Mouse (Mus musculus) kidney, adult 11 months (tissue): ENCODE data around the gene Wscd1.

Source experiments
- DNase-seq: peaks from one replicate; pipeline ENCODE4 v3.0.0; 2022

The Wscd1 gene

DNA sequence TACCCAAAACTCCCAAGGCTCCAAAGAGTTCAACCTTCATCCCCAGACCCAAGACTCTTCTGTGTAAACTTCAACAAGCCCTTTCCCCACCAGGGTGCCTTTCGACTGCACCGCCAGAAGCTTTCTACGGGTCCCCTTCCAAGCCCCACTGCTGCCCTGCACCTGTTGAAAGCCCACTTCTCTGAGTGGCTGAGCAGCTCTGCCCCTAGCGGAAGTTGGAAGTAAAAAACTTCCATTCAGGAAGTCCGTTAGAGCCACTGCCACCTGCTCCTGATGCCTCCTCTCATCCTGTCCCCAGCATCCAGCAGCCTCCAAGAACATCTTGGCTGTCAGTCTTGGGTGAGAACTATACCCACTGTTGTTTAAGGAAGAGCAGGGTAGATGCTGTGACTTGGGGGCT lies at the start of gene Wscd1:
Gene Wscd1, plus strand, starts transcription at position 250 of the 400 bp plus-strand sequence.
- DNase-seq: no peak

DNA sequence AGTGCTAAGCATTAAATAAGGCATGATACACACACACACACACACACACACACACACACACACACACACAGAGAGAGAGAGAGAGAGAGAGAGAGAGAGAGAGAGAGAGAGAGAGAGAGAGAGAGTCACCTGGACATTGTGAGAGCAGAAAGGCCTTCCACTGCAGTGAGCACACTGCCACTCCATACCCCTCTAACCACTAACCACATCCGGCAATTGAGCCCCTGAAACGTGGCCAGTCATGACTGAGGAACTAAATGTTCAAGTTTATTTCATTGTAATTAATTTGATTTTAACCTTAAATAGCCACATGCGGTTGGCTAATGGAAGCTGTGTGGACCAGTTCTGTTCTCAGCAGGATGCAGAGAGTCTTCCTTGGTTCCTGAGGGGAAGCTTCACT lies 21.7 kb upstream of the Wscd1 start:
- DNase-seq: no peak

DNA sequence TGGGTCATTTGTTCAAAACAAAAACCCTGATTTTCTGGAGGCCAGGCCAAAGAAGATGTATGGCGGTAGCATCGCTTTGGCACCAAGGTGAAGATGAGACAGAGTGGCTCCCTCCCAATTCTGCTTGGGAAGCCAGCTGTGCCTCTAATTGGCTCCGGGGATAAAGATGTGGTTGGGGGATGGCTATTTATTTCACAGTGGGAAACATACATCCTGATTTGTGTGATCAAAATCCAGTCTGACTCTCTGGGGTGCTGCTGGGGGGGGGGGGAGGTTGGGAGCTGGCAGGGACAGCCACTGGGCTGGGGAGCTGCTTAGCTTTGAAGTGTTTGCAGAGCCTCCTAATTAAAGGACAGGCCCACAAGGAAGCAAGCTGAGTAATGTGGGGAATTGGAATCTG lies 20.4 kb upstream of the Wscd1 start:
- no peak for DNase-seq

DNA sequence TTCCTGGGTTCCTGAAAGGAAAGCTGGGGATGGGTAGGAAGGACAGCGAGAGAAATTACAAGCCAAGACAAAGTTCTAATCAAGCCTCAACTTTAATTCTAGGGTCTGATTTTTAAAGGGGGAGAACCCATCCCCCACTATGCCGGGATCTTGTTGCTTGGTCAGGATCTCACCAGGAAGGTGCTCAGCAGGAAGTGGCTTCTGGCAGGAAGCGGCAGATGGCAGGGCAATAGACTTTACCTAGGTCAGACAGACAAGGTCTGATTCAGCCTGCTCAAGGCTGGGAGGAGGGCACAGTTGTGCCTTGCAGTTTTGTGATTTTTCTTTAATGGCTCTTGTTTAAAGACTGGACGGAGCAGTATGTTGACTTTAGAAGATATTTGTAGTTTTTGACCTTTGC lies 15.9 kb upstream of the Wscd1 start:
- no peak for DNase-seq

DNA sequence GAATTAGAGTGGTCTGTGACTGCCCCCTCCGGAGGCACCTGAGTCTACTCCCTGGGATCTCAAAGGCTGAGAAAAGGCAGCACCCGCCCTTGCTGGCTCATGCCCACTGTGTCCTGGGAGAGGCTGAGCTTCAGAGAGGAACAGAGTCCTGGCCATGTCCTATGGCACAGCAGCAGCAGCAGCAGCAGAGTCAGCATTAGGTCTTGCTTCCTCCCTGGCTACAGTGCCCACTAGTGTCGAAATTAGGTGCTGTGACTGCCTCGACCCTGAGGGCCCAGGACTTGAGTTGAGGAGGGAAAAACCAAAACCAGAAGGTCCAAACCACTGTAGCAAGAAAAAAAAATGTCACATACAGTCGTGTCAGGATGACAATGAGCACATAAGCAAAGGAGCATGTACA lies 12.6 kb upstream of the Wscd1 start:
- no peak for DNase-seq

DNA sequence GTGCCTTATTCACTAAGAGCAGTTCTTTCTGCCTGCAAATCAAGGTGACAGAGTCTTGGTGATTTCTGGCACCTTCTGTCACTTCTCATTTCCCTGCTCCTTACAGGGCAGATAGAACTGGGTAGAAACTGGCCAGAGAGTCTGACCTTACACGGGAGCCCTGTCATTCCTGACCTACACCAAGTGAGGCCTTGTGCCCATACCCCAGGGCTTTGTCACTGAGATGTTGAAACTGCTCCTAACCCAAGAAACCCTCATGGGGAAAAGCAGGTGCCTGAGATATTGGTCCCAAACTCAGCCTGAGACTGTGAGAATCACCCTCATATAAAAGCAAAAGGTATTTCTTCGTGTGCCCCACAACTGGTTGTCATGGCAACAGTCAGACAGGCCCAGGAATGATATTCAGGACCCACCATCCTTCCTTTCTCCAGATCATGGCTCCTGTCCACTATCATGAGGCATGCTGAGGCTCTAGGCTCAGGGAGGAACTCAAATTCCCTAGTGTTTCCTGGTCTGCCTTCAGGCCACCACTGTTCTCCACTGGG lies 11.1 kb upstream of the Wscd1 start:
- DNase-seq: no peak

DNA sequence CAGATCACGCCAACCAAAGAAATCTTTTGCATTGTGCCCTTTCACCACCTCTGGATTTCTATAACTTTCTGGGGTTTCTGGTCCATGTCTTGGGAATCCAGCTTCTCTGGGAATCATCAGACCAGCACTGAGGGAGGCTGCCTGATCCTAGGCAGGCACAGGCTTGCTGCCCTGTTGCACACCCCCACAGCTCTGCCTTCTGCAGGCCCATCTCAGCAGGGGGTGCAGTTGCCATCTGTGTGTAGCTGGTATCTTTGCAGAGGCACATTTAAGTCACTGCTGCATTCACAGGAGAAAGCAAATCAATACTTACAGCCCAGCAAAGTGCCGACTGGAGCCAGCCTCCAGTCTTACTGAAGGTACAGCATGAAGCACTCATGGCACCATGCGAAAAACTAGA lies 3.8 kb upstream of the Wscd1 start:
- no peak for DNase-seq

DNA sequence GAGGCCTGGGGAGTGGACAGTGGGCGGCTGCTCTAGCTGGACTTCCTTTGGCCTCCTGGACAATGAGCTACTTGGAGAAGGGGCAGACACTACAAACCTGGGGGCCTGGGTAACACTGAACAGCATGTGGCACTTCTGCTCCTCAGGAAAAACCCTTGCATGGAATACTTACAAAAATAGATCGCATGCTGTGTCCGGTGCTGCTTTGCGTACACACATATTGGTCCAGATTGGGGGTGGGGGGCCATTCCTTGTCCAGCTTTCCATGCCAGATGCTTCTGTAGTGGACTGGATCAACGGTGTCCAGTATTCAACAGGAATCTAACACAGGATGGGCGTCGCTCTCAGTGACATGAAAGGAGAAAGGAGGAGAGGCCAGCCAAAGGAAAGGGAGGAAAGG lies 2.0 kb upstream of the Wscd1 start:
- DNase-seq: no peak

DNA sequence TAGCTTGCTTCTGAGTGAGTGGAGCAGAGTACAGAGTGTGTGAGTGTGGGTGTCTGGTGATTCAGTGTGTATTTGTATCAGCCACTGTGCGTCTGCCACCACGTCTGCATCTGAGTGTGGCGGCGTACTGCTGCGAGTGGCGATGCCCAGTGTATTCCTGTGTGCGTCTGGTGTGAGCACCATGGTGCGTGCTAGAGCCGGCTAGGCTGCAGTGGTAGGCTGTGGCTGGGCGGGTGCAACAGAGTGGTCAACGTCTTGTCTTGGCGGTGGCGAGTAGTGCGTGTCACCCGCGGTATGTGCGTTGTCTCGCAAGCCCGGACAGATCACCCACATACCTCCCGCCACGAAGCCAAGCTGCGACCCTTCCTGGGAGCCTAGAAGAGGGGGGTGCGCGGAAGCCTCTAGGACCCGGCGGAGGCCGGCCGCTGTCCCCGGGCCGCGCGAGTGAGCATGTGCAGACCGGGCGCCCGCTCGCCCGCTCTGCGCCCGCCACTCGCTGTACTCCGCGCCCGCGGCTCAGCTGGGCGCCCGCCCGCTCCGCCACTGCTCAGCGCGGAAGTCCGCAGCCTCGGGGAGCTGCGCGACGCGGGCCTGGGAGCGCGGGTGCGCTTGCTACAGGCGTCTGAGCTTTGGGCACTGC lies 934 bp downstream of the Wscd1 start:
- peak; percentile 37 for DNase-seq

DNA sequence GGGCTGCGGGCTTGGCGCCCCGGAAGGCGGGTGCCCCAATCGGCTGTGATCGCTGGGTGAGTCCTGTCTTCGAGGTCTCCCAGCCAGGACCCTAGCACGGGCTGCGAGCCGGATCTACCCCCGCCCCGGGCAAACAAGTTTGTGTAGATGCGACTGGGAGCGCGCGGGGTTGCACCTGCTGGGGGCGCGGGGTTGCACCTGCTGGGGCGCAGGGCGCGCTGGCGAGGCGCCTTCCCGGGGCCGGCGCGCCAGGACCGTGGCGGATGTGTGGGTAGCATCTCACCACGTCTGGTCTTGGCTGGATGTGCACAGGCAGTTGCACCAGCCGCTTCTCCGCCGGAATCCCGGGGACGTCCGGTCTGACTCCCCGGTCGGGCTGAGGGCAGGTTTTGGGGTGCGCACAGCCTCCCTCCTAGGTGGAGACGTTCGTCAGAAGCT lies 1.5 kb downstream of the Wscd1 start:
- DNase-seq: no peak

DNA sequence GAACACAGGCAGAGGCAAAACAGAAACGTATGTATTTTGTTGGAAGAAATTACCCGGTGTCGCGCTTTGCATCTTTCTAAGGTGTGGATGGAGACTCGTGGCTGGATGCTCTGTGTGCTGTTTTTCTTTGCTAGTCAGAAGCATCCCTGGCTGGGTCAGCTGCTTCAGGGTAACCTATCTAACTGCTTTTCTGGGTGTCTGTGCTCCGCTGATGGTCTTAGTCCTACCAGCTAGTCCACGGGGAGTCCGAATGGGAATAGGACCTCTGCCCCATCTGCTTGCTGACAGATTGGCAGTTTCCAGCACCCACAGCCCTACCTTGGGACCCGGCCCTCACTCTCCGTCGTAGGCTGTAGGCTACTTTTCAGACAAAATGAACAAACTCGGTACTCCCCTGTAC lies 2.0 kb downstream of the Wscd1 start:
- no peak for DNase-seq

DNA sequence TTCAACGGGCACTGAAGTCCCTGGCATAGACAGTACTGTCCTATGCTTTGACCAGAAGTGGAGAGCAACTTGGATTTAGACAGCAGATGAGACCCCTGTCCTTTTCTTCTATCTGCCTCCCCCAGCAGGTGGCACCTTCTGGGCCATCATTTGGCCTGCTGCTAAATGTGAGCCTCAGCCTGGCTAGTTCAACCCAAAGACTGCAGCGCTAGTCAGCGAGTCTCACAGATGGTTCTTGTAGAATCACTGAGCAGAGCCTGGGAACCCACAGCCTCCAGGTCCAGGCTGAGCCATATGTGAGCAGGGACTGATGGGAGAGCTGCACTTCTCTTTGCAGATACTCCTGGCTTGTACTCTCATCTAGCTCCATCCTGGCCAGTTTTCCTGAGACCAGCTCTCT lies 2.9 kb downstream of the Wscd1 start:
- no peak for DNase-seq

DNA sequence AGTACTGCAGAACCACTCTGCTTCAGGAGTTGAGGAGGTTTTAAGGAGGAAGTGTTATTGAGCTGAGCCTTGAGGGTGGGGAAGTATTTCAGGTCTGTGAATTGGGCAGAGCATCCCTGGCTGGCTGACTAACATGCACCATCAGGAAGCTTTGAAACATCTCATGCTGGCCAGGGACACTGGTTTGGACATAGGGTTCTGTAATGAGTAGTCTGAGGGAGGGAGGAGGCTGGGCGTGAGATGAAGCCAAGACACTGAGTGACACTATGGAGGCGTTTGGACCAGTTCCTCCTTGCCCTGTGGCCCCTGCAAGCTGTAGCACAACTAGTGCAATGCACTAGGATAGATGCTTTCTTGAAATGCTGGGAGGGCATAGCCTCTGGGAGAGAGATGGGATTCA lies 5.4 kb downstream of the Wscd1 start:
- no peak for DNase-seq

DNA sequence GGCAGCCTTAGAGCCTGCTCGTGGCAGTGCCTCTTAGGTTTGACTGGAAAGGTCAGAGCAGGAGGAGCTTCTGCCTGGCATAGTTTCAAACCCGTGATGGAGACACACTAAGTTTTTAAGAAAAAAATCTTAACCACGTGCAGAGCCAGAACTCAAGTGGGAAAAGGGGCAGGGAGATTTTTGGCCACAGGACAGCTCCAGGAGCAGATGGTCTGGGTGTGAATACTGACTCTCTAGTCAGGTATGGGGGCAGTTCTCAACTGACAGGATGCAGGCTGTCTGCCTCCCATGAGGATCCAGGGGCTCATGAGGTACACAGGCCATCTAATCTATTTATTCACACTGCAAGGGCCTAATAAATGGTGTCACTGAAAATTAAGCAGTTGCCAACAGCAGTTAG lies 6.6 kb downstream of the Wscd1 start:
- no peak for DNase-seq

DNA sequence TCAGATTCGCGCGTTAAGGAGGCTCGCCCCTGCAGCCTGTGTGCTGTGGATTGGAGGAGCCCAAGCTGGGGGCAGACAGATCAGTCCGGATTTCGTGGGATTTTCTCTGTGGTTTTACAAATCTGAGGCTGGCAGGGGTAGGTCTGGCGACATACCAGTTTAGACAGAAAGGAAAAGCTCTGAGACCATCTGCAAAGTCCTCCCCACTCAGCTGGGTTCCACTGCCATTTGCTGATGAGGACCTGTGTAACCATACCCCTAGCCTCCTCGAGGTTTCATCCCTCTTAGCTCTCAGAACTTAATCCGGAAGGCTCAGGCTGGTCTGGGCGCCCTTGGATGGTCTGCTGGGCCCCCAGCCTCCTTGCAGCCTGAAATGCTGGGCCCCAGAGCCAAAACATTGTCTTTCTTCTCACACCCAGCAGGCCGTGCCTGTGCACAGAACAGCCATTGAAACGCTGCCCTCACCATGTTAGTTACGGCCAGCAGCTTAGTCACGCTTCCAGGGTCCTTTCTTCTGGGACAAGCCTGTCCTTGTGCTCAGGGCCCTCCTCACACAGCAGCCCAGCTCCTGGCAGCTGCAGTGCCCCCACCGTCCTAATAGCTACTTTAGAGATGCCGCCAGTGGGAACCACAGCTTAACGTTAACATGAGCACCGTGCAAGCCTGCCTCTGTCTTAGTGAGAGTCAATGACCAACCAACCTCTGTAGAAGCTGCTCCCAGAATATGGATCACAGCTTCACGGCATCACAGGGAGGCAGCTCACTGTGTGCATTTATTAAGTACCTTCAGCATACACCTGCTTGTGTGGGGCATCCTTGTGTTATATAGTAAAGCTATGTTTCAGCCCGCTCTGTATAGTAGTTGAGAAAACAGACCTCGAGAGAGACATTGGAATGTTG lies 8.7 kb downstream of the Wscd1 start:
- no peak for DNase-seq

DNA sequence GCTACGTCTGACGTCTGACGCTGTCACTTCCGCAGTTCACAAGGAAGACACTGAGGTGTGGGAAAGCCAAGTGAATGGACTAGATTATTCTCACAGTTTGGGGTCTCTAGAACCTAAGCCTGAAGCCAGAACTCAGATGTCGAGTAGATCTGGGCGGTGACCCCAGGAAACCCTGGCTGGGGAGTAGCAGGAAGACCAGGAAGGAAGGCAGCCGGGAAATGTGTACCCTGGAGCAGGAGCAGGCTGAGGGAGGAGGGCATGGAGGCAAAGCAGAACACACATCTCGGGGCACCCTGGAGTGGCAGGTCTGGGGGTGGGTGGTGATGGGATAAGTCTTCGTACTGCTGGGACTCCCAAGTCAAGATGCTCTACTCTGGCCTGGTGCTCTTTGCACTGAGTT lies 11.3 kb downstream of the Wscd1 start:
- DNase-seq: no peak

DNA sequence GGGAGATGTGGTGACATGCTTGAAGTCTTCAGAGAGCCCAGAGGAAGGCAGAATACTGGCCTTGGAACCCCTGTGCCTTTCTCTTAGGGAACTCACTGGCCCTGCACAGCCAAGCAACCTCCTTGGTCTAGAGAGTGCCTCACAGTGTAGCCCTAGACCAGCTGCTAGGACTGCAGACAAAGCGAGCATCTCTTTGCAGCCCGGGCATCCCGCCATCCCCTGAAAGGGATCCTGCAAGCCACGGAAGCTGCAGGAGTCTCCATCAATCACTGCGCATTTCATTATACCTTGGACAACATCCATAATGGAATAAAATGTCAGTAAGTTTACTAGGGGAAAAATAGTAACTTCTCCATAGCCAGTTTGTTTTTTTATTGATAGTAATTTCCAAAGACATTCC lies 13.4 kb downstream of the Wscd1 start:
- no peak for DNase-seq

DNA sequence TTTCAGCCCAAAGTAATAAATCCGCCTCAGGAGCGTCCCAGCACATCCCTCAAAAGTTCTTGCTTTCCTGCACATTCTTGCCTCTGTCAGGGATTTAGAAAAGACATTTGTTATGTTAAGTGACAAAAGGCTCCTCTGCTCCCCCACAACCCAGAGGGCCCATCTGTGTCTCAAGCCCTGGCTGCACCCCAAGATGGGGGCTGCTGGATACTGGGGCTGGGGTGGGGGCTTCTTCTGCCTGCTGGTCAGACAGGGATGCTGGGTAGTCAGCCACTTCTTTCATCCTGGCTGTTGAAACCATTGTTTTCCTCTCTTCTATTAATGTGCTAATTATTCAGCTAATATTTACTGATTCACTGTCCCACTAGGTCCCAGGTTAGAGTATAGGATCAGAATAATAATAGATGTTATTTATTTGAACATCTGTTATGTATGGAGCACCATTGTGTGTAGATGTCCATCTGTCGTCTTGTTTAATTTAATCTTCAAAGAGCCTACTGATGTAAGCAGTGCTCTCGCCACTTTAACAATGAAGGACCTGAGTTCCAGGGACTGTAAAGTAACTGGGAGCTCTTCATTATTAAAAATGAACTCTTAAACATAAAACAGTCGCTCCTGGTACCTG lies 14.0 kb downstream of the Wscd1 start:
- no peak for DNase-seq

DNA sequence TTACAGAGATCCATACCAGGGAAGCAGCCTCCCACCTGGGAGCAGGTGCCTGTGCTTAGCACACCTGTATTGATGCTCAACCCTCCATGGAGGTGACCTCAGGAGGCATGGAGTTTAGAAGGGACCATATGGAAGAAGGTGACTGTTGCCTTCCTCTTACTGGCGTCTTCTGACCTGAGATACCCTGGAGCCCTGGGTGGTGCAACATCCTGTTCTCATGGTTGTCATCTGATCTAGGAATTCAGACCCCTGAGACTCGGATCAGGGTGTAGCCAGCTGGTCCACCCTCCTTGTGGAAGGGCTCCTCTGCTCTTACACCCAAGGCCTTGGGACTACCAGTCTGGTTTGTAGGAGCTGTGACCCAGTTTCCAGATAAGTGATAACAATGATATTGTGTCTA lies 15.0 kb downstream of the Wscd1 start:
- no peak for DNase-seq

DNA sequence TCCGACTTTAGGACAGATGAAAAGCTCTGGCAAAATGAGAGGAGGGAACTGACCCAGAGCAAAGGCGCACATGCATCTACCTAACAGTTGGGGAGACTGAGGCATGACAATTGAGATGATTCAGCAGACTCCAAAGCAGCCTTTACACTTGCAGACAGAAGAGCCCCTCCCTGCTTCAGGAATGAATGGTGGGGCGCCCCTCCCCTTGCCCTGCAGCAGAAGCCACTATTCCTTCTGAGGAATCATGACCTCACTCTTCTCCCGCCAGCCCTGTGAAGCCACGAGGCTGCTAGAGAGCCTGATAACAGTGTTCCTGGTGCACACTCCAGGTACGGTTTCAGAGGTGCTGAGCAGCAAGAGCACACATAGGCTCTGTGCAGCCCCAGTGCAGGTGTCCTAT lies 15.6 kb downstream of the Wscd1 start:
- DNase-seq: no peak

DNA sequence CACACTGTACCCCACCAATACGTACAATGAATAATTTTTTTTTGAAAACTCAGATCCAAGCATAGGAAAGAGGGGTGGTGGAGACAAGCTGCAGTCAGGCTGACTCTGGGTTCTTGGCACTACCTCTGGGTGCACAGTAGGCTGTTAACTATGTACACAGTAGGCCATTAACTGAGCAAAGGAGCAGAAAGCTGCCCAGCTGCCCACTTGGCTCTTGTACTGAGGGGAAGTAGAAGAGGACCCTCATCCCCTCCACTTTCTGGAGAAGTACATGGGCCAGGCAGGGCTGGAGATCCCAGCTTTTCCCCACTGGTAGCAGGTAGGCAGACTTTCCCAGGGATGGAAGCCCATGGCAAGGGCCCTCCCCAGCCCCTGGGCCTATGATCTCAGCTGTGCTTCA lies 16.7 kb downstream of the Wscd1 start:
- no peak for DNase-seq

DNA sequence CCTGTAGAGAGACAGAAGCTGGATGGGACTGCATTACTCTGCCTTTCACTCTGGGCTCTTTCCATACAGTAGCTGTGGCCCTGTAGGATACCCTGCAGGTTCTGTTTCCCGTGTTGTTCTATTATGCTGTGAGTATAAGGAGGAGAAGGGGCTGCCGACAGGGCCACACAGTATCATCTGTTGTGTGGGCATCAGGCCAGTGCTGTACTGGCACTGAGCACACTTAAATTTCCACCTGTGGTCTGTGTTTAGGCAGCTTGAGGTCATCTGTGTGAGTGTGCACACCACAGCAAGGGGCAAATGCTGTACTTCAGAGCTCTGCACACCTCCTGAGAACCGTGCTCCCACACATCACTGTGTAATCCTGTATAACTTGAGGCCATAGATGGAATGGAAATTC lies 18.0 kb downstream of the Wscd1 start:
- no peak for DNase-seq

DNA sequence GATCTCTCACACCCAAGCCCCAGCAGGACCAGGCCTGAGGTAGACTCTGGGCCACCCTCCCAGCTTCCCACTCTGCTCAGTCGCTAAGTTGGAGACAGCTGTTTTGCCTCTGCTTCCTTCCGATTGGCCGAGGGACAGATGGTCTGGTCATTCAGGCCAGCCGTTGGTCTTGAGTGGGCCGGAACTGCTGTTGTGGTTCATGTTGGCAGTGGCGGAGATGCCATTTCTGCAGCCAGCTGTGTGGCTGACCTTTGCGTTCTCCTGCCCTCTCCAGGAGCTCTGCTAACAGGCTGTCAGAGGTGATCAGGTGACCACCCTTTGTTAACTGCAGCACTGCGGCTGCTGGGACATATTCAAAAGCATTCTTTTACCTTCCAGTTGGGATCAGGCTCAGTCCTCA lies 20.0 kb downstream of the Wscd1 start:
- DNase-seq: no peak

DNA sequence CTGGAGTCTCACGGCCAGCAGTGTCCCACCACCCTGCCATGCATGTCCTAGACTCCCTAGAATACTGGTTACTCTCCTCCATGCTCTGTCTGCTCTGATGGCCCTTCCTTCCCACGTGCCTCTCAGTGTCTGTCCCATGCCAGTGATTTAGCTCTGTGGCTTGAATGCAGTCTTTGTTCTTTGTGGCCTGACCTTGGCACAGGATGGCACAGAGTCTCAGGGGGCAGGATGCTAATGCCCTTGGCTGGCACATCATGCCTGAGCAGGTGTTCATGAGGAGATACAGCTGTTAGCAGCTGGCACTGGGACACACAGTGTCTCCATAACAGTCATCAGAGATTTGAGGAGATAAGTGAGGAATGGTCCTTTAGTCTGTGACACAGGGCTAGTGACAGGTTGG lies 20.8 kb downstream of the Wscd1 start:
- DNase-seq: no peak
